Mouse (Mus musculus): ENCODE results near the gene Kcnk10. TPM values are rescaled to one million over a fixed set of nuclear protein-coding genes. Genes with fewer than 3 reads are reported as not detected.

The Kcnk10 gene
- total and polyA plus RNA-seq, 3 experiments: not detected

GRCm38 (mm10) chr12:98519866-98520567 is 58.1 kb downstream of the Kcnk10 start:
- no peak for DNase-seq

- DNase-seq: no peak
These were observed 72.5 kb downstream of the Kcnk10 start for GRCm38 (mm10) chr12:98505601-98506000.

GRCm38 (mm10) chr12:98501528-98502280 is 76.4 kb downstream of the Kcnk10 start:
- DNase-seq: no peak

GRCm38 (mm10) chr12:98501045-98501444 is 77.1 kb downstream of the Kcnk10 start:
- no peak for DNase-seq

GRCm38 (mm10) chr12:98481460-98481859 is 96.7 kb downstream of the Kcnk10 start:
- DNase-seq: no peak

GRCm38 (mm10) chr12:98481048-98481447 is 97.1 kb downstream of the Kcnk10 start:
- DNase-seq: no peak

GRCm38 (mm10) chr12:98477673-98478461 is 100.2 kb downstream of the Kcnk10 start:
- DNase-seq: no peak

GRCm38 (mm10) chr12:98471232-98471631 is 106.9 kb downstream of the Kcnk10 start:
- no peak for DNase-seq

- DNase-seq: no peak
These were observed 108.0 kb downstream of the Kcnk10 start for GRCm38 (mm10) chr12:98470097-98470496.

GRCm38 (mm10) chr12:98467793-98468192 is 110.3 kb downstream of the Kcnk10 start:
- no peak for DNase-seq

- no peak for DNase-seq
These were observed 118.2 kb downstream of the Kcnk10 start for GRCm38 (mm10) chr12:98459889-98460288.

GRCm38 (mm10) chr12:98458944-98459343 is 119.2 kb downstream of the Kcnk10 start:
- no peak for DNase-seq

- no peak for DNase-seq
These were observed 119.6 kb downstream of the Kcnk10 start for GRCm38 (mm10) chr12:98458516-98458915.

GRCm38 (mm10) chr12:98453161-98453560 is 124.9 kb downstream of the Kcnk10 start:
- DNase-seq: no peak

- DNase-seq: no peak
These were observed 125.5 kb downstream of the Kcnk10 start for GRCm38 (mm10) chr12:98452646-98453045.

GRCm38 (mm10) chr12:98445637-98446036 is 132.5 kb downstream of the Kcnk10 start:
- no peak for DNase-seq

- no peak for DNase-seq
These were observed 133.2 kb downstream of the Kcnk10 start for GRCm38 (mm10) chr12:98444860-98445259.

GRCm38 (mm10) chr12:98443754-98444153 is 134.4 kb downstream of the Kcnk10 start:
- no peak for DNase-seq

GRCm38 (mm10) chr12:98438080-98438479 is 140.0 kb downstream of the Kcnk10 start:
- DNase-seq: peak; percentile 21

GRCm38 (mm10) chr12:98430683-98431082 is 147.4 kb downstream of the Kcnk10 start:
- DNase-seq: no peak

GRCm38 (mm10) chr12:98421340-98421739 is 156.8 kb downstream of the Kcnk10 start:
- no peak for DNase-seq

- DNase-seq: no peak
These were observed 158.3 kb downstream of the Kcnk10 start for GRCm38 (mm10) chr12:98419849-98420248.

- DNase-seq: no peak
These were observed 168.5 kb downstream of the Kcnk10 start for GRCm38 (mm10) chr12:98409580-98409979.
